Mouse (Mus musculus): ENCODE data around the gene Plscr2.

Plscr2 gene

DNA sequence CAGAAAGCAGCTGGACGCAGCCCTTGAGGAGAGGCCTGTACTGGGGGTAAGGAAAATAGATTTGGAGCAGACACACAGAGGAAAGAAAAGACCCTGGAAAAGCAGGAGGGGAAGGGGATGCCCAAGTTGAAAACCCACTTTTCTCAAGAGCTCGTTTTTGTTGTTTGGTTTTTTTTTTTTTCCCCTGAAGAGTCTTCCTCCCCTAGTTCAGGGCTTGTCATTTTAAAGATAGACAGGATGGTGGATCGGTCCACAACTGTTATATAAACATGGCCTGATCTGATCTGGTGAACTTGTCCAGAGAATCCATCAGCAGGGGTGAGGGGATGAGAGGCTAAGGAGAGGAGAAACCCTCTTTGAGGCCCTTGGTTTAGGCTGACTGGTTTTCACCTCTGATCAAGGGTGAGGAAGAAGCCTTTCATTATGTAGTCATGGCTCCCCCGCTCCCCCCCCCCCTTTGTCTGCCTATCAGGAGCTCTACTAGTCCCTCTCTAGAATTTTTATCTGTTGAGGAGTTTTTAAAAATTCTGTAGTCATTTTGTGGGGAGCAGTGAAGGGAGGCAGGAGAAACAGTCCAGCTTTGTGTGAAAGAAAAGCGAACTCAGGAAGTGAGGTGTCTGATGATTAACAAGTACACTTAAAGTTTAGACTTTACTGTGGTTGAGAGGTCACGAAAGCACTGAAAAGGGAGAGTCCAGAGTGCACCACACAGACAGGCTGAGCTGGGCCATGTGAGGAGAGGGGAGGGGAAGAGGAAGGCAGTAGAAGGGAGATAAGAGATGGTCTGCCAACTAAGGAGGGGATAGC is 1.2 kb upstream of the Plscr2 start:
- no peak for DNase-seq (ENCODE audit: low read depth, low spot score)

DNA sequence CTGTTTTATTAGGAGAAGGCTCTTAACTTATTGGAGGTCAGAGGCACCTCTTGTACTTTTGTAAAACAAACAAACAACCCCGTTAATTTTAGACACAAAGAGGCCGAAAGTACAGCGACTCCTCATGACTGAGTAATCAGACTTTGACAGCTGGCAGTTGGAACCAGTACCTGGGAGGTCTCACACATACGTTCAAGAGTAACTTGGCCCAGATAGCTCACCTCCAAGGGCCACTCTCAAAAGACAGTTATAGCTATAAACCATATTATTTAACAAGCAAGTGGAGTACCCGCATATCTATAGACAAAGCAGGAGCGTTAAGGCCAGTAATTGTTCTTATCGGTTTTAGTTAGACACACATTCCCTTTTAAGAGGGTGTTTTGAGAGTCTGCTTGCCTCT is 958 bp downstream of the Plscr2 start:
- no peak for DNase-seq (ENCODE audit: low read depth, low spot score)

DNA sequence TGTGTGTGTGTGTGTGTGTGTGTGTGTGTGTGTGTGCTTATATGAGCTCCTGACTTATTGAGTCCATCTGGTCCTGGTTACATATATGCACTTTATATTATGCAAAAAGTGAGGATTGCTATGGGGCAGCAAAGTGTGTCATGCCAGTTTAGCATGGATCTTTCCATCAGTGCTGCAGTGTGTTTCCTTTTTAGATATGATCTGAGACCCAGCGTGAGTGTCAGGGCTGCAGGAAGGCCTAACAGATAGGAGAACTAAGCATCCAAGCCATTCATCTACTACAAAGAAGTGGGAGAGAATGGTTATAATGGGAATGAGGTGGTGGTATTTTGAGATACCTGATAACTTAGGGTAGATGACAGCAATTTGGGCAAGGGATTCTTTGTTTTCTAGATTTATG is 4.6 kb downstream of the Plscr2 start:
- DNase-seq (ENCODE audit: low read depth, low spot score) = no peak

DNA sequence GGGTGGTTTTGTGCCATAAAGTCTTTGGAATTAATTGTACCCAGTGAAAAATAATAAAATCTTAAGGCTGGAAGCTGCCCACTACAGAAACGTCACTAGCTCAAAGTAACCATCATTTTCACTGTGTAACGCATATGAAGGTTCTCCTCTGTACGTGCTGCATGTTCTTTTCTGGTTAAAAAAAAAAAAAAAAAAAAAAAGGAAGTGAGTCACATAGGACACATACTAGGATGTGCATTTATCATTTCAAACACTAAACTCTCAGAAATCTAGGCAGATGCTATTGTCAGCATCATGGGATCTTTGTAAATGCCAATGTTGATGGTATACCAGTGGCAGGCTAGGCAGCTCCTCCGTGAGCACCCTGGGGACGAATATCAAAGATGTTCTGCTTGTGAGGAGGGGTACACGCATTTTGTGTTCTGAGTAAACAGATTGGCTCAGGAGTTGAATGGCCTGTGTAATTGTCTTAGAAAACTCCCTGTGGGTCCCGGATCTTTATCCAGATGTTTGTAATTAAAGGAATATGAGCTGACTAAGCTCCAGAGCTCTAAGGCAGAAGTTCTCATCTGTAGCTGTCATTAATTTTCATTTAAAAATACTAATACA is 7.3 kb downstream of the Plscr2 start:
- DNase-seq (ENCODE audit: low read depth, low spot score) = no peak

DNA sequence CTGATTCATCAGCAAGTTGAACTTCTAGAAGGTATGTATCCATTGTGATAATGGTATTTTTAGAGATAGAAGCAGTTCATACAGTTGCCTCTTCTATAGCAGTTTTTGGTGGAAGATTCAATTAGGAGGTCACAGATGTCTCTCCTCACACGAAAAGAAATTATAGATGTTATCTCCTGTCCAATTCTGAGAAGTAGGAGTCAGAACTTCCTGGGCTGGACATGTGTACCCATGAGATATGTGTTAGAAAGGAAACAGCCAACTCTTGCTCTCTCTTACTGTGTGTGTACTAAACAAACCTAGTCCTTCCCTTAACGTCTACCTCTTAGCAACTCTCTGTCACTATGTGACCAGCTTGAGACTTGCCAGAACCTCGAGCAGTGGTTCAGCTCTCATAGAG is 14.3 kb downstream of the Plscr2 start:
- DNase-seq (ENCODE audit: low read depth, low spot score) = no peak

DNA sequence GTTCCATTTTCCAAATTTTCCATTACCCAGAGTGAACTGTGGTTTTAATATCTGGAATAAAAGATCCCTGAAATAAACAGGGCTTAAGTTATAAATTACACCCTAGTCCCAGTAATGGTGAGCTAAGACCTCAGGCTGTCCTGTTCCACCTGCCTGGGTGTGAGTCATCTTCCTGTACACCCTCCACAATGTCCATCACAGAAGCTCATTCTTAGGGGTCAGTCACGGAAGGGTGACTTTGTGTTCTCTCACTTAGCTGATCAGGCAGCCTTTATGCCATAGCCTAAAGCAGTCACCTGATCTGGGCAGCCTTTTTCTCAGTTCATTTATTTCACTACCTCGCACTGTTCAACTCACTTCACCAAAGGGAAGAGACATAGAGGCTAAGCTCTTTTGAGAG is 16.8 kb downstream of the Plscr2 start:
- DNase-seq (ENCODE audit: low read depth, low spot score) = no peak

DNA sequence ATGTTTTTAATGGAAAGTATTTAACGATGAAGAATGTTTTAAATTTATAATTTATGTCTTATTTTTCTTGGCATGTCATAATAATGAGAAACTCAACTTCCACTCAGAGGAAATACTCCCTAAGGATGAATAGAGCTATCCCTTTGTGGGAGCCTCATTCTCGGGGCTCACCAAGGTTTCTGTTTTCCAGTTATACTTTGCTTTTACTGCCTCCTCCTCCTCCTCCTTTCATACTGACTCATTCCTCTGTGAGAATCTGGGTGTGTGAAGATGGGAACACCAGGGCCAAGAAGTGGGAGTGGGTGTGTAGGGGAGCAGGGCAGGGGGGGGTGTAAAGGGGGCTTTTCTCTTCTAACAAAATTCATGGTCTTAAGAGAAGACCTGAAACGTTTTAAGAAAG is 17.5 kb downstream of the Plscr2 start:
- DNase-seq (ENCODE audit: low read depth, low spot score) = no peak

DNA sequence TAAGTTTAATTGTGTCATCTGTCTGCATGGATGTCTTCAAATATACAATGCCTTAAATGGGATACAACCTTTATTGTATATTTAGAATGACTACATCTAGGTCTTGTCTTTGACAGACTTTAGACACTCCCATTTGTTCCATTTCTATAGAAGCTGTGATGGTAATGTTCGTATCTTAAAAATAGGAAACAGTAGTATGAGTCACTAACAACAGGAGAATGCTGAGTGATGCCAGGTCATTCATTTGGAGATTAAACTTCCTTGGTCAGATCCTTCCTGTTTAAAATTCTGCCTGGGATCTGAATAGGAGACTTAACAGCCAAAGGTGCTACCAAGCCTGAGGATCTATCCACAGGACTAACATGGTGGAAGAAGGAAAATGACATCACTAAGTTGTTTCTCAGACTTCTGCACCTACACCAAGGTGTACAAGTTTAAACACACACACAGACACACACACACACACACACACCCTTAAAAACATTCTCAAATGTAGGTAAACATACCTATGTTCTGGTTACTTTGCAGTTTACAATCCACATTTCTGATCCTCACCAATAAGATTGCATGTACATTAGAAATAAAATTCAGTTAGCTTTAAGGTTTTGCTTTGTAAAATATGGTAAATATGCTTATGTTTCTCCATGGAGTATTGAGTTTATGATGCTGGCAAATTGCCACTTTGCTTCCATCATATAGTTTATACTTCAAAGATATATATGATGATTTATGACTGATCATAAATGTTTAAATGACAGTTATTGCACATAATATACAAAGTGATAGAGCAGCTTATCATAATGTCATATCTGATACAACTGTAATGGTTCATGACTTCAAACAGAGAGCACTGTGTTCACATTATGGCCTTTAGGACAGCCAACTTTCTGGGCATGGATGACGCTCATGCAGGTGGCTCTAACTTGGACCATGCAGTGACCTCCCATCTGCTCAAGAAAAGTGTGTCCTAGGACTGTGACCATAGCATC is 18.5 kb downstream of the Plscr2 start:
- no peak for DNase-seq (ENCODE audit: low read depth, low spot score)

DNA sequence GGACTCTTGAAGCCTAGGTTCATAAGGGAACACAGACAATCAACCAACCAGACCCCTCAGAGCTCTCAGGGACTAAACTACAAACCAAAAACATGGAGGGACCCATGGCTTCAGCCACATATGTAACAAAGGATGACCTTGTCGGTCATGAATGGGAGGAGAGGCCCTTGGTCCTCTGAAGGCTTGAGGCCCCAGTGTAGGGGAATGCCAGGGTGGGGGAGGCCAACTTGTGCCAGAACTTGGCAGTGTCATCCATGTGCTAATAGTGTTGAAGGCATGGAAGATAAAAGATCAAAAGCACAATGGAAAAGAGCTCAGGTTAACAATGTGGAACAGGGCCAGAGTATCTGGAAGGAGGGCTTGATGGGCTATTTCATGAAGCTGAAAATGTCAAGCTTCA is 22.9 kb downstream of the Plscr2 start:
- DNase-seq (ENCODE audit: low read depth, low spot score) = no peak

DNA sequence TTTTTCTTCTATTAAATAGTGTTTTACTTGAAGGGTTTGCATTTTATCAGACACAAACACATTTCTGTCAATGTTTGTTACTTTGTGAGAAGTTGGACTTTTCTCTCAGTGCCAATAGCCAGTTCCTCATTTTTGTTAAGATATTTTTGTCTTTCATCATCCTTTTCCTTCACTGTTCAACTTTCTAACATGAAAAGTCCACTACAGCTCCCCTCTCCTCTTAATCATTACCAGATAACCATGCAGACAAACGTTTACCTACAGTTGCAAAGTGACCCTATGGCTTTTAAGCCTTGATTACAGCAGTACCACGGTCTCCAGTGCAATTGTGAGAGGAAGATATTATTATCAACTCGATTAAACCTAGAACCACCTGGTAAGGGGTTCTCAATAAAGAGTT is 25.8 kb downstream of the Plscr2 start:
- DNase-seq (ENCODE audit: low read depth, low spot score) = no peak

DNA sequence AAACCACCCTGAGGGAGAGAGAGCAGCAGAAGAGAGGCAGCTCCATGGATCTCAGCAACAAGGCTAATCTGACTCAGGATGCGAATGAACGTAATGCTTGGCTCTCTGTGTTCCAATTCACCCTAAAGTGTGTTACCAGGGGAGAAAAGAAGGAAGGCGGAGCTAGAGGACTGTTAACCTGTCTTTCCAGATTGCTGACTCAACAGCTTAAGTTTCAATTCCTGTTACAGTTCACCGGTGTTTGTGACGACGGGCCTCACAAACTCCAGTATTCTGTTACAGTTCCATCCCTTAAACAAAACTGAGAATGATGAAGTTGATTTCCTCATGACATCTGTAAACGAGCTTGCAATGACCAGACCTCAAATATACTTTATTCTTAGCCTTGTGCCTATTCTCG is 29.7 kb downstream of the Plscr2 start:
- no peak for DNase-seq (ENCODE audit: low read depth, low spot score)

DNA sequence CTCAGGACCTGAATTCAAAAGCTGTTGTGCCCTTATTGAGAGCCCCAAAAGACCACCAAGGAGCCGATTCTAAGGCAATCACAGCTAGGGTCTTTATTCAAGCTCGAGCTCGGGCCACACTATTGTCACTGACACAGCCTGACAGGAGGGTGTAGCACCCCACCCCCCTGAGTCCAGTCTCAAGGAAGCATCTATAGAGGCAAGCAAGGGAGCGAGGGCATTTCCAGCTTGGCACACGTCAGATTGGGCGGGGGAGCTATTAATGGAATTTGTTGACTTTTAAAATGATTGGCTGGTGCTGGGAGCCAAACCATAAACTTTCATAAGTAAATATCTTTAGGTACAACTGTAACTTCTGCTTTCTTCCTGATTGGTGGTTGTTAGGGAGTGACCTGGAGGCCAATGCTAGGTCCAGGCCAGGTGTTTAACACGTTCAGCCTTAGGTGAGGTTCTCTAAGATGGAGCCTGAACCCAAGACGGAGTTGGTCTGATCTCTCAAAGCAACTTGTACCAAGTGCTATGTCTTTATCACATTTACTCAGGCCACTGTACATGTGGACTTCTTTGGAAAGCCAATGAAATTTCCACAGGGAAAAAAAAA is 30.3 kb downstream of the Plscr2 start:
- no peak for DNase-seq (ENCODE audit: low read depth, low spot score)

DNA sequence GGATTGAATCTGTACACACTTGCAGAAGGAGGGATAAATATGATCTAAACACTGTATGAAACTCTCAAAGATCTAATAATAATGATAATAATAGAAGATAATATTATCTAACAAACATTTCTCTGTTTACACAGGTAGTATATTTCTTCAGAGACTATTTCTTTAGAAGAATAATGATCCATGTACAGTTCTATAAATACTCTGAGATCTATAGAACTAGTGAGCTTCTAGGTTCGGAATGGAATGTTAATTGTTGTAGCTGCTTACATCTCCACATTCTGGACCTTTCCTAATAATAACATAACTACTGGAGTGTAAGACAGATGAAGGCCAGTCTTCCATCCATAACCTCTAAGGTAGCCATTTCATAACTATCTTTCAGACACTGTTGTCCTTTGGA is 33.7 kb downstream of the Plscr2 start, which contains the start of gene 1700057G04Rik:
TSS of gene 1700057G04Rik (plus strand) at position 301 of the 400 bp plus-strand sequence.
- DNase-seq (ENCODE audit: low read depth, low spot score) = no peak

DNA sequence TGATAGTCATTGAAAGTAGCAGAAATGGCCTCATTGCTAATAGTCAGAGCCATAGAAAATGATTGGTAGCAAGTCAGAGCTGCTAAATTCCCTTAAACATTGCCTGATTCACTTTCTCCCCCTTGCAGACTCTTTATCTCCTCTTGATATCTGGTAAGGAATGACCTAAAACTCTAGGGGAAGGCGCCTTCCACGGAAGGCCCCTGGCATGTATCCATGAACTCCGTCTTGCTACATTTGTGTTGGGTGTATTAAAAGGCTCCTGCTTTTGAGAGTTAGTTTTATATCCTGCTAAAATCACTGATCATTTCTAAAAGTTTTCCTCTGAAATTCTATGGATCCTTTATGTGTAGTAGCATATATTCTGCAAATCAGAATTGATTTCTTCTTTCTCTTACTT is 41.4 kb downstream of the Plscr2 start:
- DNase-seq (ENCODE audit: low read depth, low spot score) = no peak

DNA sequence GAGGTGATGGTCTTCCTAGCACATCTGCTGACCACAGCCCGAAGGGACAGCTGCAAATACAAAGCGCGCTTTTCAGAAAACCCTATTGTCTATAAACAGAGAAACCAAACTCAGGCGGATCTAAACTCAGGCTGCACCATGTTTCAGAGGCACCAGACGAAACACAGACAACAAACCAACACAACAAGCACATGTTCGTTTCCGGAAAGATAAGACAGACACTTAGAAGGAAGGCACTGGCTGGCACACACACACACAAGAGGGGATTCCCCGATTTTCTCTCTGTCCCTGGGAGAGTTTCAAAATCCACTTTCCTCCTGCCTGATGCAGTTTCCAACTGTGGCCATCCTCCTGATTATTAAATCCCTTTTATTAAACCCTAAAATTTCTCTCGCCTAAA is 50.5 kb downstream of the Plscr2 start:
- DNase-seq (ENCODE audit: low read depth, low spot score) = peak; percentile 6

DNA sequence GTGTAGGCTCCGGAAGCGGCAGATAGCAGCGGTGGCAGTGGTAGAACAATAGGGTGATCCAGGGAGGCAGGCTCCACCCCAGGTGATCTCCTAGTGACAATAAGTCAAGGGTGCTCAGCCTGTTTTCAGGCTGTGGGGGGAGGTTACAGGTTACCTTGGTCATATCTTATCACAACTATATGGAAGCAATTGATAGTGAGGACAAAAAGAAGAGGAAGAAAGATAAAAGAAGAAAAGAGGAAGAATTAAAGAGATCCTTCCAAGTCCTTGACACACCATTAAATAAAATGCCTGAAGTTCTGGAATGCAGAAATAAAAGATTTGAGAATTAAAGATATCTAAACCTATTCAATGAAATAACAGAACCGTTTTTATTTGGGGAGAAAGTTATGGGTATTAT is 51.4 kb downstream of the Plscr2 start:
- no peak for DNase-seq (ENCODE audit: low read depth, low spot score)

DNA sequence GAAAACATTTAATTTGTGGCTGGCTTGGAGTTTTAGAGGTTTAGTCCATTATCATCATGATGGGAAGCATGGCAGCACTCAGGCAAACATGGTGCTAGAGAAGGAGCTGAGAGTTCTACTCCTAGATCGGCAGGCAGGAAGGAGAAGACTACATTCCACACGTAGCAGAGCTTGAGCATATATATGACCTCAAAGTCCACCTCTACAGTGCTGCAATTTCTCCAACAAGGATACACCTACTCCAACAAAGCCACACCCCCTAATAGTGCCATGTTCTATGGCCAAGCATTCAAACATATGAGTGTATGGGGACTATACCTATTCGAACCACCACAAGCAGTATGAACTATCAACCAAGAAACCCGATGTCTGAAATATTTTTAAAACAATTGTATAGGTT is 56.0 kb downstream of the Plscr2 start:
- DNase-seq (ENCODE audit: low read depth, low spot score) = no peak

DNA sequence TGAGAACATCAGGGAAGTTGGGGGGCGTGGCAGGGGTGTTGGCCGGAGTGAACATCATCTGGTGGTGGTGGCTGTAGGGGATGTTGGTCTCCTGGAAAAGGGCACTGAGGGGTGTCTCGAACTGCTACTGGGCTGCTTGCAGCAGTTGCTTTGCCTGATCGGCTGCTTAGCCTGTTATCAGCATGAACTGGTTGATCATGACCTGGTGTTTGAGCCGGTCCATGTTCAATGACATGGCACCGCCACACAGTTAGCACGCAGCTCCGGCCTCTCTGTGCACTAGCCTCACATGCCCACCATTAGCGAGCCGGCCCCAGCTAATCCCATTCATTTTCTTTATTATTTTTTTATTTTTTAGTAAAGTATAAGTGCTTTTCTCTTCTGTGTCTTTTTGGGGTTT is 59.4 kb downstream of the Plscr2 start:
- DNase-seq (ENCODE audit: low read depth, low spot score) = no peak

DNA sequence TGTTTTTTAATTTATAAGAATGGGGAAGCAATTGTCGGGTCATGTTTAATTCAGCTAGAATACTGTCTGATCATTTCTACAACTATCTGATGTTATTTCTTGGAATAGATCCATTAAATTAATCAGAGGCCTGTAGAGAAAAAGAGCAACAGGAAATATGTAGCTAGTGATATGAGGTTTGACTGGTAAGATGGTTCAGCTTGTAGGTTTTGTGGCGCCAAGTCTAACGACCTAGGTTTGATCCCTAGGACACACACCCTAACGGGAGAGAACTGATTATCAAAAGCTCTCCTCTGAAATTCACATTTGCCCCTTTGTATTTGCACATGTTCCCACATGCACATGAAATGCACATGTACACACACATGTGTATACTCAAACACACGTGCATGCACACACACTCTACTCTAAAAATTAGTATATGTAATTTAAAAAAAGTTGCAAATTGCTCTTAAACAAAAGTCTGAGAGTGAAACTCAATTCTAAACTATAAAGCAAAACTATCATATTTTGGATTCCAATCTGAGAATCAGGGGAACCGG is 59.9 kb downstream of the Plscr2 start:
- no peak for DNase-seq (ENCODE audit: low read depth, low spot score)

DNA sequence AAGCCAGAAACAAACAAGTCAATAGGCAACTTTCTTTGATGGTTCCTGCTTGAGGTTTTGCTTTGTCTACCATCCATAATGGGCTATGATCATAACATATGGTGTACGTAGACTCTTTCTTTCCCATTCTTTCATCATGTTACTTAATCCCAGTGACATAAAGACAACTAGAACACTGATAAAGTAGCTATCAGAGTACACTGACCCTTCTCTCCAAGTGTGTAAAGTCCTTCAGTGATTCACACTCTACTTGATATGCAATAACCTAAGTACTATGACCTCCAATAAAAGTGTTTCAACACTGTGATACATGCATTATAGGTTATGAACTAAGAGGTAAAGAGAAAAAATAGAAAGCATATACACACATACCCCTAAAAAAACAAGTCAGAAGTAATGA is 61.7 kb downstream of the Plscr2 start:
- no peak for DNase-seq (ENCODE audit: low read depth, low spot score)

DNA sequence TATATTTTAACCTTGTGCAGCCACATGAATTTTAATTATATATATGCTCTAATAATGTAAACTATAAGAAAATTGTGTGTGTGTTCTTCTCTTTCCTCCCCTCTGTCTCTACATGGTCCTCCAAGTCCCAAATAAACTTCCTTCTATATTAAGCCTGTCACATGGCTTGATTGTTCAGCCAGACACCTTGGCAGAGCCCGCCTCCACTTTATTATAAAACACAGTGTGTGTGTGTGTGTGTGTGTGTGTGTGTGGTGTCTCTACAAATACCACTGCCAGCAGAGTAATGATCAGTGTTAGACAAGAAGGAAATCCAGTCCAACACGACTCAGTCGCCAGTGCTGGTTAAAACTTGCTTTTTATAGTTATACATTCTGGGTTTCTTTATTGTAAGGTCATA is 62.3 kb downstream of the Plscr2 start:
- no peak for DNase-seq (ENCODE audit: low read depth, low spot score)

DNA sequence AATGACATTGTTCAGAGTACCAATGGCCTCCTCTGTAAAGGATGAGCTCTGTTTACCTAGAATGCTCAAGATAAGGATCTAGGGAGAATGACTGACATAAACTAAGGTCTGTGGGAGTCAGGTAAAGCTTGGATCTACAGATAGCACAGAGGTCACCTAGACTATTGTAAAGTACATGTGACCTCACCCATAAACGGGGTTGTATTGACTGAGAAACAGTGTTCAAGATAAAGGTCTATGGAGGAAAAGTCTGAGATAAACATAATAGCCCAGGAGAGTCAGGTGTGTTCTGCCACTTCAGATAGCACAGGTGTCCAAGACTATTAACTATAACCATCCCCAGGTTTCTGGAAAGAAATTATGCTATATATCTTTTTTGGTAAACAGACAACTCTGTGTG is 63.6 kb downstream of the Plscr2 start:
- no peak for DNase-seq (ENCODE audit: low read depth, low spot score)

Data from R1 (cell line).